Mouse (Mus musculus) embryonic facial prominence, embryonic 15.5 days (tissue): ENCODE measurements around the gene Duox1. TPM values are rescaled to one million over a fixed set of nuclear protein-coding genes. Genes with fewer than 3 reads are reported as not detected.
"Not testable (repeated sequence)": the region's sequence is repeated elsewhere in the genome, so short reads cannot be mapped to it uniquely, and the experiment has no call there.

Experiments used
- ATAC-seq: fragments of 200-750 bp; cut with Nextera tagmentation; 2 replicates; pipeline ENCODE4 v1.8.0; 2017; ENCODE audit warnings: low read depth, moderate TSS enrichment; ENCODE audit not compliant: insufficient number of reproducible peaks, low FRiP score, low TSS enrichment
- H3K27ac ChIP-seq: fragments of 300-500 bp; sonication (generic); replicated peaks from 2 replicates; pipeline ENCODE4 v1.5.1; 2015; ENCODE audit warnings: mild to moderate bottlenecking, inconsistent platforms
- H3K27me3 ChIP-seq: fragments of 300-500 bp; sonication (generic); 2 replicates; pipeline ENCODE4 v1.6.1; 2015; ENCODE audit warnings: inconsistent platforms
- H3K36me3 ChIP-seq: fragments of 300-500 bp; sonication (generic); 2 replicates; pipeline ENCODE4 v1.6.1; 2015; ENCODE audit warnings: mild to moderate bottlenecking, inconsistent platforms
- H3K4me1 ChIP-seq: fragments of 300-500 bp; sonication (generic); 2 replicates; pipeline ENCODE4 v1.6.1; 2015; ENCODE audit warnings: inconsistent platforms
- H3K4me2 ChIP-seq: fragments of 300-500 bp; sonication (generic); replicated peaks from 2 replicates; pipeline ENCODE4 v1.6.1; 2015; ENCODE audit warnings: mild to moderate bottlenecking, inconsistent platforms
- H3K4me3 ChIP-seq: fragments of 300-500 bp; sonication (generic); replicated peaks from 2 replicates; pipeline ENCODE4 v1.5.1; 2015; ENCODE audit warnings: mild to moderate bottlenecking, inconsistent platforms
- H3K9ac ChIP-seq: fragments of 300-500 bp; sonication (generic); 2 replicates; pipeline ENCODE4 v1.6.1; 2015; ENCODE audit warnings: inconsistent platforms
- H3K9me3 ChIP-seq: fragments of 300-500 bp; sonication (generic); replicated peaks from 2 replicates; pipeline ENCODE4 v1.6.1; 2016; ENCODE audit warnings: inconsistent platforms
- WGBS: fragments of 180-500 bp; shearing (Covaris S2); methylation state at CpG from one replicate; pipeline ENCODE4 v1.1.7; 2015; 5-methylcytosine and 5-hydroxymethylcytosine counted together
- polyA plus RNA-seq: library from polyadenylated mRNA; unstranded; fragments of >200 nt; fragmentation: Nextera tagmentation; extraction: Ambion mirVana; gene quantifications from 2 replicates; pipeline ENCODE4 v1.2.1, GENCODE M21; 2015

The Duox1 gene
- polyA plus RNA-seq, 1 experiment from 2014 or later: 1.5 TPM

DNA sequence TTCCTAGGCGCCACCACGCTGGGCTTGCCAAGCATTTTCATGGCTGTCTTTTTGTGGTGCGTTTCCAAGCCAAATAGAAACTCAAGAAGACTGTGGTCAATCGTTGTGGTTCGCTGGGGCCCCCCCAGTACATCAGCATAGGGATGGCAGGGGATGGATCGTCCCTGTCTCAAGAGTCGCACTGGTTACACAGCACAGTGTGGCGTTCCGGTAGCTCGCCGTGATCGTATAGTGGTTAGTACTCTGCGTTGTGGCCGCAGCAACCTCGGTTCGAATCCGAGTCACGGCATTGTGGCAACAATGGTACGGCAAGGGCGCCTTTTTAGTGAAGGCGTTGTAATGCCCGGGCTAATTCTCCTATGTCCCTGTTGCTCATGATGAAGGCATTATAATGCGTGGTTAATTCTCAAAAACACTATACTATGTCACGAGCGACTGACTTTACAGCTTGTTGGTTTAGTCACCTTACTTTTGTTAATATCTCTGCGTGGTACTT is 62.3 kb downstream of the Duox1 start:
- Histone ChIP-seq H3K9ac (peak overlapping the region; percentile 51), H3K36me3 (no peaks in the 10 kb centered on the region), H3K4me3 (peak overlapping the region; percentile 66), H3K4me1 (peaks cover 6% of the 10 kb centered on the region; the same call in 1 of the 2 replicates), H3K9me3 (no peaks in the 10 kb centered on the region), H3K27ac (peak overlapping the region; percentile 95), H3K4me2 (peak overlapping the region; percentile 54), H3K27me3 (no peaks in the 10 kb centered on the region)
- ATAC-seq: peak; percentile 83
- under 1% methylated on average over 26 of the region's 26 CpGs for WGBS

DNA sequence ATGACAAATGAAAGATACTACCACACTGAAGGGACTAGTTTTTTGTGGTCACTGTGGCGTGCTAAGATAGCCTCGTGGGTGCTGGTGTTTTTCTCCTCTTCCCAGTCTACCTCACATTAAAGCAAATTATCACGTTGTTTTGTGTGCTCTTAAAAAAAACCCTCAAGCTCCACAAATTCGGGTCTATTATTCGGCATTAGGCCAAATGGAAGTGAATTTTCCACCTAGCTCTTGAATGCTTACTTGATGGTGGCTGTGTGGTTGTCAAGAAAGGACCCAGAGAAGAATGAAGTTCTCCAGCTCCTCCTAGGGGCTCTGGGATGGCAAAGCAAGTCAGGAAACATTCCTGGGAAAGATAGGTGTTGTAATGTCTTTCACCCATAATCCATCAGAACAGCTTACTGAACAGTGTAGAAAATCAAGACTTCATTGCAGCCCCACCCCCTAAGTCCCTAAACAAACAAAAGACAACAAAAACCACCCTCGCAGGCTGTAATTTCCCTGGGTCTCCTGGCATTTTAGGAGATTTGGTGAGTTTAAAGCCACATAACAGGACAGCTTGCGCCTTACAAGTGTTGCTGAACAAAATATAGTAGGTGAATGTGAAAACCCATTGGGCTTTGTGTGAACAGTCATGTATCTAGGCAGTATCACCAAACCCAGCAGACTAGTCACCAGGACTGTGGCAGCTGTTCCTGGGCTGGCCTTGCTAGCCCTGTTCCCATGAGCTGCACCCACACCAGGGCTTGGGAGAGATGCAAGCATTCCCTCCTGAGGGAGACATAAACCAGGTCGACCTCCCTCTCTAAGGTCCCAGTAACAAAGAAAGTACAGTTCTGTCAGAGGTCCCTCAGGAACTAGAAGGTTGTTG is 63.2 kb downstream of the Duox1 start:
- peak overlapping the region; percentile 66 for H3K4me3 ChIP-seq
- WGBS: 20% methylated on average over 8 of the region's 8 CpGs
- no peak for ATAC-seq
- H3K9ac ChIP-seq: no peak overlapping the region
- no peaks in the 10 kb centered on the region for H3K36me3 ChIP-seq
- peak overlapping the region; percentile 54 for H3K4me2 ChIP-seq
- H3K27ac ChIP-seq: peak overlapping the region; percentile 95
- no peaks in the 10 kb centered on the region for H3K27me3 ChIP-seq
- no peaks in the 10 kb centered on the region for H3K9me3 ChIP-seq
- peaks cover 6% of the 10 kb centered on the region; the same call in 1 of the 2 replicates for H3K4me1 ChIP-seq

GRCm38 (mm10) chr2:122379292-122379650 is 63.8 kb downstream of the Duox1 start:
- Histone ChIP-seq H3K9ac (no peak overlapping the region), H3K27me3 (no peaks in the 10 kb centered on the region), H3K9me3 (no peaks in the 10 kb centered on the region), H3K27ac (no peak overlapping the region), H3K36me3 (no peaks in the 10 kb centered on the region), H3K4me2 (no peak overlapping the region), H3K4me1 (peaks cover 6% of the 10 kb centered on the region; the same call in 1 of the 2 replicates), H3K4me3 (no peak overlapping the region)
- no peak for ATAC-seq
- WGBS: 32% methylated on average over 2 of the region's 2 CpGs

DNA sequence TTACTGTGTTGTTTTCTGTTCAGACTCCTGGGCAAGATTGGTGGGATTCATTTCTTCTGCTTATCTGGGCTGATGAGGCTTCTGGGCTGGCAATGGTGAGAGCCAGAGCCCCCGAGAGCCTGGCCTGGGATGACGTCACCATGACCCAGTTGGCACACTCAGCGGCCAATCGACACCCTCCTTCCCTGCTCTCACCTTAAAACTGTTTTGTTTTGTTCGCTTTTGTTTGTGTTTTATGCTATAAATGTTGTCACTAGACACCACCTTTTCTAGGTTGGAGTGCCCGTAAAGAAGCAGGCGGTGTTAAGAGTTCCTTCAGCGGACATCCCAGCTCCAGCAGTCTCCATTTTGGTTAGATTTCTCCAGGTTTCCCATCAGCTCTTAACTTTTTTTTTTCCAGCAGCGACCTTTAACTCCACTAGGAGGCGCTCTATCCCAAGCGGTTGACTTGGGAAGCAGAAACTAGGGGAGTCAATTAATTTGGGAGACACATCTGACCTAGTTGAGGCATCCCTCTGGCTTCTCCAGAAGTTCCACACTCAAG is 65.4 kb downstream of the Duox1 start:
- Histone ChIP-seq H3K9ac (no peak overlapping the region), H3K36me3 (no peaks in the 10 kb centered on the region), H3K9me3 (no peaks in the 10 kb centered on the region), H3K27ac (no peak overlapping the region), H3K4me3 (peak overlapping the region; percentile 32), H3K4me2 (peak overlapping the region; percentile 45), H3K27me3 (no peaks in the 10 kb centered on the region), H3K4me1 (peaks cover 6% of the 10 kb centered on the region; the same call in 1 of the 2 replicates)
- 10% methylated on average over 11 of the region's 11 CpGs for WGBS
- no peak for ATAC-seq

DNA sequence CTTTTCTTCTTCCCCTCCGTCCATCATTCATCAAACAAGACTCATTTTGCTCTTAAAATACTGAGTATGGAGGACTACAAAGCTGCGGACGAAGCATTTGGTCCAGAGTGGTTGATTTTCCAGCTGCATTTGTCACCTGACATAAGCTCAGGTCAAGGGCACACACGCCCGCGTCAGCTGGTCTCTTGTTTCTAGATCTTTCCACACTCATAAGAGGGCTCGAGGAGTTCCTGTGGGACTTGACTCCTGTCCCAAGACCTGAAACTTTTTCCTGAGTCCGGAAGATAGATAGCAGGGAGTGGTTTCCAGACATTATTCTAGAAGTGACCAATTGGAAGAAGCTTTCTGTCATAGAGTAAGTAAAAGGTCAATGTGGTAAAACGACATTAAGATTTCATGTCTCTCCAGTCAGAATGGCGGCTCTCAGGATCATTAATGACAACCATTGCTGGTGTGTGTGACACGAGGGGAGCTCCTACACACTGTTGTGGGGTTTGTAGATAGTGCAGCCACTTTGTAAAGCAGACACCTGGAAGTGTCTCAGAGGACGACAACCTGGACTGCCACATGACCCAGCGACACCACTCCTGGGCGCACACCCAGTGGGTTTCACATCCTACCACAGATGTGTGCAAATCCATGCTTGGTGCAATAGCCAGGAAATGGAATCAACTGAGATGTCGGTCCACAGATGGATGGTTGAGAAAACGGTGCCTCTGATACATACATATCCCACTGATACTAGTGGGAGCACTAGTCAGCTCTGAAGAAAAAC is 66.0 kb downstream of the Duox1 start:
- WGBS: 74% methylated on average over 16 of the region's 16 CpGs
- H3K9me3 ChIP-seq: no peaks in the 10 kb centered on the region
- no peak for ATAC-seq
- H3K4me3 ChIP-seq: no peak overlapping the region
- H3K9ac ChIP-seq: no peak overlapping the region
- H3K36me3 ChIP-seq: no peaks in the 10 kb centered on the region
- H3K4me2 ChIP-seq: no peak overlapping the region
- H3K4me1 ChIP-seq: peaks cover 3% of the 10 kb centered on the region; the same call in 1 of the 2 replicates
- H3K27ac ChIP-seq: no peak overlapping the region
- H3K27me3 ChIP-seq: no peaks in the 10 kb centered on the region

GRCm38 (mm10) chr2:122382121-122382520 is 66.6 kb downstream of the Duox1 start:
- Histone ChIP-seq H3K27me3 (no peaks in the 10 kb centered on the region), H3K36me3 (no peaks in the 10 kb centered on the region), H3K9ac (no peak overlapping the region), H3K4me1 (peaks cover 3% of the 10 kb centered on the region; the same call in 1 of the 2 replicates), H3K27ac (no peak overlapping the region), H3K4me2 (no peak overlapping the region), H3K9me3 (no peaks in the 10 kb centered on the region), H3K4me3 (no peak overlapping the region)
- no peak for ATAC-seq
- 79% methylated on average over 6 of the region's 6 CpGs for WGBS

GRCm38 (mm10) chr2:122385095-122385494 is 69.6 kb downstream of the Duox1 start:
- Histone ChIP-seq H3K9me3 (no peaks in the 10 kb centered on the region), H3K36me3 (no peaks in the 10 kb centered on the region), H3K4me3 (no peak overlapping the region), H3K27ac (no peak overlapping the region), H3K27me3 (no peaks in the 10 kb centered on the region), H3K9ac (no peak overlapping the region), H3K4me1 (0 out of 2 replicates have a peak, but pooled peaks cover 3% of the 10 kb centered on the region), H3K4me2 (no peak overlapping the region)
- WGBS: 26% methylated on average over 3 of the region's 3 CpGs
- ATAC-seq: no peak

- ATAC-seq, H3K27me3 ChIP-seq, H3K4me3 ChIP-seq, H3K36me3 ChIP-seq, H3K27ac ChIP-seq, H3K9ac ChIP-seq, H3K4me1 ChIP-seq, H3K4me2 ChIP-seq, H3K9me3 ChIP-seq: not testable (repeated sequence)
- WGBS: 93% methylated on average over 3 of the region's 3 CpGs
These were observed 71.7 kb downstream of the Duox1 start for GRCm38 (mm10) chr2:122387135-122387534.

GRCm38 (mm10) chr2:122396150-122396549 is 80.7 kb downstream of the Duox1 start:
- no peak overlapping the region for H3K9ac ChIP-seq
- H3K4me1 ChIP-seq: no peaks in the 10 kb centered on the region
- H3K9me3 ChIP-seq: no peaks in the 10 kb centered on the region
- ATAC-seq: no peak
- H3K4me2 ChIP-seq: no peak overlapping the region
- H3K4me3 ChIP-seq: no peak overlapping the region
- no peaks in the 10 kb centered on the region for H3K27me3 ChIP-seq
- H3K27ac ChIP-seq: no peak overlapping the region
- 79% methylated on average over 1 of the region's 1 CpGs for WGBS
- no peaks in the 10 kb centered on the region for H3K36me3 ChIP-seq
